Mouse (Mus musculus) midbrain, embryonic 12.5 days (tissue): ENCODE results near the gene Slc22a1. TPM values are rescaled to one million over a fixed set of nuclear protein-coding genes. Genes with fewer than 3 reads are reported as not detected.

Source experiments
- ATAC-seq: fragments of 200-750 bp; cut with Nextera tagmentation; 2 replicates; pipeline ENCODE4 v1.8.0; 2017; ENCODE audit warnings: low read depth, moderate TSS enrichment, moderate library complexity; ENCODE audit not compliant: low FRiP score
- H3K27ac ChIP-seq: fragments of 300-500 bp; sonication (generic); replicated peaks from 2 replicates; pipeline ENCODE4 v1.5.1; 2016; ENCODE audit warnings: mild to moderate bottlenecking
- H3K27me3 ChIP-seq: fragments of 300-500 bp; sonication (generic); 2 replicates; pipeline ENCODE4 v1.6.1; 2016; ENCODE audit warnings: mild to moderate bottlenecking
- H3K36me3 ChIP-seq: fragments of 300-500 bp; sonication (generic); 2 replicates; pipeline ENCODE4 v1.6.1; 2016
- H3K4me1 ChIP-seq: fragments of 300-500 bp; sonication (generic); 2 replicates; pipeline ENCODE4 v1.6.1; 2016
- H3K4me2 ChIP-seq: fragments of 300-500 bp; sonication (generic); replicated peaks from 2 replicates; pipeline ENCODE4 v1.6.1; 2016; ENCODE audit warnings: mild to moderate bottlenecking, moderate library complexity
- H3K4me3 ChIP-seq: fragments of 300-500 bp; sonication (generic); 2 replicates; pipeline ENCODE4 v1.5.1; 2016; ENCODE audit warnings: mild to moderate bottlenecking
- H3K9ac ChIP-seq: fragments of 300-500 bp; sonication (generic); replicated peaks from 2 replicates; pipeline ENCODE4 v1.6.1; 2016; ENCODE audit warnings: mild to moderate bottlenecking, moderate library complexity
- H3K9me3 ChIP-seq: fragments of 300-500 bp; sonication (generic); 2 replicates; pipeline ENCODE4 v1.6.1; 2016; ENCODE audit warnings: mild to moderate bottlenecking
- WGBS: fragments of 180-500 bp; shearing (Covaris S2); methylation state at CpG from one replicate; pipeline ENCODE4 v1.1.7; 2016; 5-methylcytosine and 5-hydroxymethylcytosine counted together
- polyA plus RNA-seq: library from polyadenylated mRNA; unstranded; fragments of >200 nt; fragmentation: Nextera tagmentation; extraction: Ambion mirVana; gene quantifications from 2 replicates; pipeline ENCODE4 v1.2.1, GENCODE M21; 2016

Gene Slc22a1
- polyA plus RNA-seq, 1 experiment from 2014 or later = not detected

DNA sequence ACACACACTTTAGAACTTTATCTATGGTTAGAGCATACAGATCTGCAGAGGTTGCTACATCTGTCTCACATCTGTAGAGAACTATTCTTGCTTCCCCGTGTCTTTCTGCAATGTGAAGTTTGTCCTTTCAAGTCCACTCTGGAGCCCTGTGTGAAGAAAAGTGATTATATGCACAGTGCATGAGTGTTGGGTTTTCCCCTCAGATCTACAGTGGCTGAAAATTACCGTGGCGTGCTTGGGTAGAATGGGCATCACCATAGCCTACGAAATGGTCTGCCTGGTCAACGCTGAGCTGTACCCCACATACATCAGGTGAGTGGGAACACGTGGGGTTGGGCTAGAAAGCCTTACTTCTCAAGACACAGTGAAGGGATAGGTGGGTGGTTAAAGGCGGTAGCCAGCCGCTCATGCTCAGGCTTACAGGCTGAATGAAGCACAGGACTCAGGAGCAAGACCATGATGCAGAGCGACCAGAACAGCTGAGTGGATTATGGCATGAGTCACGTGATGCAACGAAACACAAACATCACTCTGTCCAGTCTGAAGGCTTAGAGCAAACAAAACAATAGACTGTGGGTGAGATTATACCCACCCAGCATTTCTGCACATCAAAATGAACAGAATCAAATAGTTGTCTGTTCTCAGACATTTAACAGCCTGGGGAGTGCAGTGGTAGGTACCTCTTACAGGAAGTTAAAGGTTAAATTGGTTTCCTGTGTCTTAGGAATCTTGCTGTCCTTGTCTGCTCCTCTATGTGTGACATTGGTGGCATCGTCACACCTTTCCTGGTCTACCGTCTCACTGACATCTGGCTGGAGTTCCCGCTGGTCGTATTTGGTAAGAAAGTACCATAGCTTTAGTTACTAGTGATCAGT is 60.9 kb downstream of the Slc22a1 start:
- no peaks in the 10 kb centered on the region for H3K27me3 ChIP-seq
- no peak for ATAC-seq
- H3K27ac ChIP-seq = no peak overlapping the region
- whole genome bisulfite sequencing = 89% methylated on average over 15 of the region's 15 CpGs
- no peaks in the 10 kb centered on the region for H3K4me1 ChIP-seq
- H3K9me3 ChIP-seq = no peaks in the 10 kb centered on the region
- H3K4me3 ChIP-seq = no peak overlapping the region
- H3K9ac ChIP-seq = no peak overlapping the region
- H3K36me3 ChIP-seq = no peaks in the 10 kb centered on the region
- no peak overlapping the region for H3K4me2 ChIP-seq

DNA sequence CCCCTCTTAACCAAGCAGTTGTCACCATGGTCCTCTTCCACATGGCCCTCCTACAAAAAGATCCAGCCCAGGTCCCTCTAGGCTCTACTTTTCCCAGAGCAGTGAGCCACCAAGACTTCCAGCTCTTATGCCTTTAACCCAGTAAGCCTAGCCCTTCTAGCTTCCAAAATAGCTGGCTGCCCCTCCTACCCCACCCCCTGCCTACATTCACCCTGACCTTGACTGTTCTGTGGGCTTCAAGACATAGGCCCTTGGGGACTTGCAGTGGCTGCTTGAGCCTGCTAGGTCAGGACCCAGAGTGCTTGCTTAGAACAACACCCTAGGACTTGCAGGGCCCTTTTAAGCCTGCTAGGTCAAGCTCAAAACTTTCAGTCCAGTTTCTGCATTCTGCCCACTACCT is 68.4 kb downstream of the Slc22a1 start:
- Histone ChIP-seq H3K4me3 (no peak overlapping the region), H3K27me3 (no peaks in the 10 kb centered on the region), H3K27ac (no peak overlapping the region), H3K4me2 (no peak overlapping the region), H3K36me3 (no peaks in the 10 kb centered on the region), H3K9ac (no peak overlapping the region), H3K9me3 (no peaks in the 10 kb centered on the region), H3K4me1 (no peaks in the 10 kb centered on the region)
- ATAC-seq = no peak

DNA sequence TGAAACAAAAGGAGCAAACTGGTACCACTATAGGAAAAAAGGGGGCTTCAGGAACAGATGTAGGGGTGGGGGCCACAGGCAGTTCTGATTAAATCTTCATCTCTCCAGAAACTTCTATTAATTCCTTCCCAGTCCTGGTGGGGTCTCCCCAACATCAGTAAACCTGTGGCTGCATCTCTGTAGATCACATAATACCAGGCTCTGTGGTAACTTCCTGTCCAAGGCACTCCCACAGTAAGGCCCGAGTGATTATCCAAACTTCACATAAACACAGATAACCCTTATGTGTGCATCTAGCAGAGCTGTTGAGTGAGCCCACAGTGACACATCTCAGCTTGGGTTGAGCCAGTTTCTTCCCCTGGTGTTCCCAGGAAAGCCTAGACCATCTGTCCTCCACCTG is 69.0 kb downstream of the Slc22a1 start:
- Histone ChIP-seq H3K4me1 (no peaks in the 10 kb centered on the region), H3K27ac (no peak overlapping the region), H3K9me3 (no peaks in the 10 kb centered on the region), H3K27me3 (no peaks in the 10 kb centered on the region), H3K4me2 (no peak overlapping the region), H3K9ac (no peak overlapping the region), H3K36me3 (no peaks in the 10 kb centered on the region), H3K4me3 (no peak overlapping the region)
- 88% methylated on average over 1 of the region's 1 CpGs for WGBS
- ATAC-seq = no peak

Other genes with a start within 250 kb of the Slc22a1 start
- gene Slc22a3, start 168.1 kb downstream of the Slc22a1 start, polyA plus RNA-seq = 0.17 and 0.26 TPM in 2 replicates
- gene Slc22a2, start 91.7 kb downstream of the Slc22a1 start, polyA plus RNA-seq = 0.23 and 0.26 TPM in 2 replicates
- gene Igf2r, start 93.8 kb upstream of the Slc22a1 start, polyA plus RNA-seq = 20.4 and 20.7 TPM in 2 replicates
- gene Mas1, start 192.3 kb upstream of the Slc22a1 start, polyA plus RNA-seq = 0.20 and 0.55 TPM in 2 replicates
- not detected in 2 replicates for gene Mrgprh, start 200.2 kb upstream of the Slc22a1 start, polyA plus RNA-seq
- gene Pnldc1, start 234.4 kb upstream of the Slc22a1 start, polyA plus RNA-seq = 1.2 and 1.8 TPM in 2 replicates
- gene Tcp1, start 239.9 kb upstream of the Slc22a1 start, polyA plus RNA-seq = 455 and 463 TPM in 2 replicates
- gene Mrpl18, start 240.5 kb upstream of the Slc22a1 start, polyA plus RNA-seq = 154 and 158 TPM in 2 replicates